Mouse (Mus musculus) adrenal gland, postnatal 36 days (tissue): Measurements from ENCODE around the gene Ass1. TPM values are rescaled to one million over a fixed set of nuclear protein-coding genes. Genes with fewer than 3 reads are reported as not detected.

ENCODE experiments used
- DNase-seq, 2 experiments: peaks; one replicate each; pipeline ENCODE4 v3.0.0; 2021; ENCODE audit warnings: mixed read lengths in 1 of 2
- total RNA-seq, 2 experiments: library from RNA; stranded (reverse); gene quantifications; 2 replicates each; pipeline ENCODE4 v1.2.3; 2021

The Ass1 gene
- total RNA-seq, 2 experiments from 2014 or later: 22.6 to 37.2 TPM

GRCm38 (mm10) chr2:31489166-31489565, 19.2 kb downstream of the Ass1 start:
- no peak for DNase-seq

- DNase-seq: no peak
These were observed 20.5 kb downstream of the Ass1 start for GRCm38 (mm10) chr2:31490556-31490955.

- DNase-seq: no peak
These were observed 22.3 kb downstream of the Ass1 start for GRCm38 (mm10) chr2:31492308-31492707.

GRCm38 (mm10) chr2:31493243-31493642, 23.2 kb downstream of the Ass1 start:
- DNase-seq: no peak

GRCm38 (mm10) chr2:31494315-31494714, 24.3 kb downstream of the Ass1 start:
- DNase-seq: no peak

- DNase-seq: no peak
These were observed 25.1 kb downstream of the Ass1 start for GRCm38 (mm10) chr2:31495046-31495476.

GRCm38 (mm10) chr2:31496141-31496540, 26.1 kb downstream of the Ass1 start:
- no peak for DNase-seq

- DNase-seq: no peak
These were observed 27.1 kb downstream of the Ass1 start for GRCm38 (mm10) chr2:31497113-31497512.

- DNase-seq: no peak
These were observed 27.6 kb downstream of the Ass1 start for GRCm38 (mm10) chr2:31497635-31498034.

- no peak for DNase-seq
These were observed 29.6 kb downstream of the Ass1 start for GRCm38 (mm10) chr2:31499327-31500291.

GRCm38 (mm10) chr2:31500292-31501204, 30.5 kb downstream of the Ass1 start:
- no peak for DNase-seq

- DNase-seq: peak; percentile 32 to 34
These were observed 31.6 kb downstream of the Ass1 start for GRCm38 (mm10) chr2:31501448-31502130.

GRCm38 (mm10) chr2:31502616-31503522, 32.9 kb downstream of the Ass1 start:
- DNase-seq: no peak

GRCm38 (mm10) chr2:31505472-31505871, 35.5 kb downstream of the Ass1 start:
- DNase-seq: no peak

- DNase-seq: no peak
These were observed 38.8 kb downstream of the Ass1 start for GRCm38 (mm10) chr2:31508851-31509250.

GRCm38 (mm10) chr2:31511316-31511715, 41.3 kb downstream of the Ass1 start:
- no peak for DNase-seq

- no peak for DNase-seq
These were observed 46.5 kb downstream of the Ass1 start for GRCm38 (mm10) chr2:31516557-31516956.

GRCm38 (mm10) chr2:31521800-31522335, 51.9 kb downstream of the Ass1 start:
- DNase-seq: peak; percentile 63 to 67

- DNase-seq: peak; percentile 73
These were observed 54.6 kb downstream of the Ass1 start for GRCm38 (mm10) chr2:31524641-31525040.

- DNase-seq: no peak
These were observed 55.8 kb downstream of the Ass1 start for GRCm38 (mm10) chr2:31525778-31526177.

GRCm38 (mm10) chr2:31530201-31530600, 60.2 kb downstream of the Ass1 start:
- no peak for DNase-seq
